Mouse (Mus musculus): ENCODE data around the gene Klhl31. TPM values are rescaled to one million over a fixed set of nuclear protein-coding genes. Genes with fewer than 3 reads are reported as not detected.

Klhl31 gene
- polyA plus RNA-seq, 1 experiment from 2014 or later, result 0.36 TPM

DNA sequence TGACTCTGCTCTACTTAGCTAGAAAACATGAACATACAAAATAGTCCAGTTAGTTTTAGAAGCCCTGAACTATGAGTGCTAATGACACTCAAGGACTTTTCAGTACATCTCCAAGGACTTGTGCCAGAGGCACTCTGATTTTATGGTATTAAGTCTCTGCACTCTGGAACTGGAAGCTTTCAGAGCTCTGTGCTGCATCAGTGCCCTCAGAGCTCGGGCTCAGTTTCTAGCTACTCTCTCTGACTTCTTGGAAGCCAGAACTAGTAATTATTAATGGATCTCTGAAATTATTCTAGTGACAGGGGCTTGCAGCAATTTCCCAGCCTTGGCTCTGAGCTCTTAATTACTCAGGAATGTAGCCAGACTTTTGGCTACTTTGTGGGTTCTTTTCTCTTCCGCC lies 37.7 kb downstream of the Klhl31 start:
- H3K4me3 ChIP-seq (ENCODE audit: low read depth, low read length), result no peak overlapping the region
- H3K36me3 ChIP-seq (ENCODE audit: insufficient read depth, low read length), result no peaks in the 10 kb centered on the region
- ATAC-seq (no peak), DNase-seq (ENCODE audit: low spot score) (no peak)
- no peak overlapping the region for H3K27ac ChIP-seq (ENCODE audit: low read length)
- H3K9ac ChIP-seq (replicated peaks; ENCODE audit: low read depth), result no peak overlapping the region
- no peaks in the 10 kb centered on the region for H3K4me1 ChIP-seq (ENCODE audit: insufficient read depth, low read depth, low read length)
- no peaks in the 10 kb centered on the region for H3K27me3 ChIP-seq (replicated peaks; ENCODE audit: insufficient read depth, low read length)
- 75% methylated on average over 2 of the region's 2 CpGs for WGBS
- H3K9me3 ChIP-seq (ENCODE audit: low read length), result no peaks in the 10 kb centered on the region
- no peak overlapping the region for H3K4me2 ChIP-seq (replicated peaks; ENCODE audit: low read depth, low read length)
- no peak for TF ChIP-seq CTCF (IDR thresholded peaks at IDR 0.05)
- TF ChIP-seq EP300 (IDR thresholded peaks at IDR 0.05), result no peak

DNA sequence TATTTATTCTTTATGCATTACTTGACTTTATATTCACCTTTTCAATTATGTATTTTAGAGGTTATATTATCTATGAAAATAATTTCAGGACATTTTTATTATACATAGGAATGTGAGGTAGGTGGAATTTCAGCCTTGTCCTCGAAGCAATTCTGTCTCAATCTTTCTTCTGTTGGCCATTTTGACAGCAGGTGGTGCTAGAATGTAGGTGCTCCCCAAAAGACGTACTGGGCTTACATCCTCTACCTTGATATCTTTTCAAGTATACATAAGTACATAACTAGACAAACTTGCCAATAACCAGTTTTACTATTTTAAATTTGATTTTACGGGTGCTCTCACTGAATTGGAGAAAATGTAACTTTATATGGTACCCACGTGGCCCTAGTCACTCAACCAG lies 48.6 kb downstream of the Klhl31 start:
- peak; percentile 43 for TF ChIP-seq CTCF (IDR thresholded peaks at IDR 0.05)
- TF ChIP-seq EP300 (IDR thresholded peaks at IDR 0.05), result no peak
- no peak overlapping the region for H3K4me3 ChIP-seq (ENCODE audit: low read depth, low read length)
- H3K36me3 ChIP-seq (ENCODE audit: insufficient read depth, low read length), result no peaks in the 10 kb centered on the region
- H3K4me1 ChIP-seq (ENCODE audit: insufficient read depth, low read depth, low read length), result no peaks in the 10 kb centered on the region
- 64% methylated on average over 4 of the region's 4 CpGs for WGBS
- no peak overlapping the region for H3K4me2 ChIP-seq (replicated peaks; ENCODE audit: low read depth, low read length)
- DNase-seq (ENCODE audit: low spot score), result no peak
- H3K9me3 ChIP-seq (ENCODE audit: low read length), result no peaks in the 10 kb centered on the region
- ATAC-seq, result no peak
- no peak overlapping the region for H3K9ac ChIP-seq (replicated peaks; ENCODE audit: low read depth)
- no peak overlapping the region for H3K27ac ChIP-seq (ENCODE audit: low read length)
- no peaks in the 10 kb centered on the region for H3K27me3 ChIP-seq (replicated peaks; ENCODE audit: insufficient read depth, low read length)

DNA sequence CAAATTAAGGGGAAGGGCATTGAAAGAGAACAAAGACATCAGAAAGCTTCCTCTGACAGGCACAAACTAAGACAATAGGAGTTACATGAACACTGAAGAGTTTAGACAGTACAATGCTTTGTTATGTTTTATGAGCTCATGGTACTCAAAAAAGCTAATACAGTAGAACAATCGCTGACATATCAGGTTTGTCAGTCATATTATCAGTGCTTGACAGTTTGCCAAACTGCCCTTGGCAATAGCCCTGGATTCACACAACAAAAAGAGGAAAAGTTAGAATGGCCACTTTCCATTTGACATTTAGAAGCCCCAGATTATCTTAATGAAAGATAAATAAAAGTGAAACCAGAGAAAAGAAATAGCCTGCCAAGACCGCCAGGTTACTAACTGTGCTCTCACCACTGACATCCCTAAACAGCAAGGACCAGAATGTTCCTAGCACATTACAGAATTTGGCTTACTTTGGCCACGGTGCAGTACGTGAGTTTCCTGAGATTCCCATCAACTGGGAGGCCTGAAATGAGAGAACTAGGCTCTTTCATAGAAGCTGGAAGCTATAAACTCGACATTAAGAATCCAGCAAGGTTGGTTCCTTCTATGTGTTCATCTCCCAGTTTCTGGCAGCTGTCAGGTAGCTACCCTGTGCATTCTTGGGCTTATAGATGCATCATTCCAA lies 49.7 kb downstream of the Klhl31 start:
- Histone ChIP-seq H3K9ac (replicated peaks; ENCODE audit: low read depth) (no peak overlapping the region), H3K27ac (ENCODE audit: low read length) (no peak overlapping the region), H3K4me3 (ENCODE audit: low read depth, low read length) (no peak overlapping the region), H3K4me2 (replicated peaks; ENCODE audit: low read depth, low read length) (no peak overlapping the region), H3K4me1 (ENCODE audit: insufficient read depth, low read depth, low read length) (no peaks in the 10 kb centered on the region), H3K36me3 (ENCODE audit: insufficient read depth, low read length) (no peaks in the 10 kb centered on the region), H3K27me3 (replicated peaks; ENCODE audit: insufficient read depth, low read length) (no peaks in the 10 kb centered on the region), H3K9me3 (ENCODE audit: low read length) (no peaks in the 10 kb centered on the region)
- 60% methylated on average over 5 of the region's 5 CpGs for WGBS
- ATAC-seq (no peak), DNase-seq (ENCODE audit: low spot score) (no peak)
- TF ChIP-seq EP300 (IDR thresholded peaks at IDR 0.05) (no peak), CTCF (IDR thresholded peaks at IDR 0.05) (no peak)

DNA sequence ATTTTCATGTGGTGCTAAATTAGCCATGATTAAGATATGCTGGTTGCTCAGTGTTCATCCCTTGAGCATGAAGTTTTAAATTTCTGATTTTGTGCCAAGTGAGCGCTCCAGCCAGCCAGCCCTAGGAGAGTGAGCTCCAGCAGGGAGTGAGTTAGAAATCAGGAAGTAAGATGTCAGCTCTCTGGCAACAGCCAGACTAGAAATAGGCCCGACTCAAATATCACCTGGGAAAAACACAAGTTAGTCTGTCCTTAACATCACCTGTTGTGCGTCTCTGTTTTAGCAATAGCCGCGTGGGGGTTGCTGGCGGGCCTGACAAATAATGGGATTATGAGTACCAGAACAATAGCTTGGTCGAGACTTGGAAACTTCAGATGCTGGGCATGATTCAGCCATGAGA lies 56.4 kb downstream of the Klhl31 start:
- no peak overlapping the region for H3K27ac ChIP-seq (ENCODE audit: low read length)
- no peak for TF ChIP-seq EP300 (IDR thresholded peaks at IDR 0.05)
- no peak for TF ChIP-seq CTCF (IDR thresholded peaks at IDR 0.05)
- no peaks in the 10 kb centered on the region for H3K27me3 ChIP-seq (replicated peaks; ENCODE audit: insufficient read depth, low read length)
- 69% methylated on average over 7 of the region's 7 CpGs for WGBS
- no peak overlapping the region for H3K4me3 ChIP-seq (ENCODE audit: low read depth, low read length)
- no peak overlapping the region for H3K4me2 ChIP-seq (replicated peaks; ENCODE audit: low read depth, low read length)
- no peaks in the 10 kb centered on the region for H3K36me3 ChIP-seq (ENCODE audit: insufficient read depth, low read length)
- no peak overlapping the region for H3K9ac ChIP-seq (replicated peaks; ENCODE audit: low read depth)
- ATAC-seq (no peak), DNase-seq (ENCODE audit: low spot score) (no peak)
- no peaks in the 10 kb centered on the region for H3K4me1 ChIP-seq (ENCODE audit: insufficient read depth, low read depth, low read length)
- H3K9me3 ChIP-seq (ENCODE audit: low read length), result no peaks in the 10 kb centered on the region

DNA sequence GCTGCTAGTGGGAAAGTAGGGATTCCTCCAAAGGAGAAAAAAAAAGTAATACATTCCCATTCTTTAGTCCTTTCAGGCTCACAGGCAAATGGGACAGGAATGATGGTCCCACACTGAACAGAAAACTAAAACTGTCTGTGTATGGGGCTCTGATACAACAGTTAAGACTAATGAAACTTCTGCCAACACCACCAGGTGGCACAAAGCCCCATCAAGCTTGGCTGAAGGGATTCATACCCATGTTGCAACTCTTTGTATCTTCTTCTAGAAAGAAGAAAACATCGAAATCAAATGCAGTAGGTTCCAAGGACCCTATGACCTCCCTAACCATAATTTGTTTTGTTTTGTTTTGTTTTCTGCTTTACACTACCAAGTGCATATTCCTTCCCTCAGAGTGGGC lies 57.1 kb downstream of the Klhl31 start:
- 77% methylated on average over 1 of the region's 1 CpGs for WGBS

DNA sequence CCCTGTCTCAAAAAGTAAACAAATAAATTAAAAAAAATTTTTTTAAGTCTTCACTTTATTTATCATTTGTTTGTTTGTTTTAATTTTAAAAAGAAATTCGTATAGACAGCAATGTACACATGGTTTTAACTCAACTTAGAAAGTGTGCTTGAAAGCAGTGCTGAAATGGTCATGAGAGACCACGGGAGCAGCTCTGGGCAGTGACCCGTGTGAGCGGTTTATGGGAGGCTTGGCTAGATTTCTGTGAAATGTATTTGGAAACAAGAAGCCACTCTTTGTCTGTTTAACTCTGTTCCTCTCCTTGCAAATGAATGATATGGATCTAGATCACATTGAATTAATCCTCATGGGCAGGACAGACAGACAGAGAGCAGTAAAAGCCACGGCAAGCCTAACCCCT lies 59.3 kb downstream of the Klhl31 start:
- Histone ChIP-seq H3K36me3 (ENCODE audit: insufficient read depth, low read length) (no peaks in the 10 kb centered on the region), H3K4me2 (replicated peaks; ENCODE audit: low read depth, low read length) (no peak overlapping the region), H3K9ac (replicated peaks; ENCODE audit: low read depth) (no peak overlapping the region), H3K9me3 (ENCODE audit: low read length) (no peaks in the 10 kb centered on the region), H3K27ac (ENCODE audit: low read length) (no peak overlapping the region), H3K4me1 (ENCODE audit: insufficient read depth, low read depth, low read length) (no peaks in the 10 kb centered on the region), H3K4me3 (ENCODE audit: low read depth, low read length) (no peak overlapping the region), H3K27me3 (replicated peaks; ENCODE audit: insufficient read depth, low read length) (no peaks in the 10 kb centered on the region)
- WGBS, result 72% methylated on average over 5 of the region's 5 CpGs
- TF ChIP-seq CTCF (IDR thresholded peaks at IDR 0.05), result no peak
- TF ChIP-seq EP300 (IDR thresholded peaks at IDR 0.05), result no peak
- ATAC-seq (no peak), DNase-seq (ENCODE audit: low spot score) (no peak)

More for the DNA sequence above, 57.1 kb downstream of the Klhl31 start:
- Histone ChIP-seq H3K4me1 (ENCODE audit: insufficient read depth, low read depth, low read length) (no peaks in the 10 kb centered on the region), H3K9me3 (ENCODE audit: low read length) (no peaks in the 10 kb centered on the region), H3K27ac (ENCODE audit: low read length) (no peak overlapping the region), H3K9ac (replicated peaks; ENCODE audit: low read depth) (no peak overlapping the region), H3K4me2 (replicated peaks; ENCODE audit: low read depth, low read length) (no peak overlapping the region), H3K36me3 (ENCODE audit: insufficient read depth, low read length) (no peaks in the 10 kb centered on the region), H3K27me3 (replicated peaks; ENCODE audit: insufficient read depth, low read length) (no peaks in the 10 kb centered on the region), H3K4me3 (ENCODE audit: low read depth, low read length) (no peak overlapping the region)
- TF ChIP-seq CTCF (IDR thresholded peaks at IDR 0.05) (peak; percentile 52), EP300 (IDR thresholded peaks at IDR 0.05) (no peak)
- ATAC-seq (no peak), DNase-seq (ENCODE audit: low spot score) (peak; percentile 42)

DNA sequence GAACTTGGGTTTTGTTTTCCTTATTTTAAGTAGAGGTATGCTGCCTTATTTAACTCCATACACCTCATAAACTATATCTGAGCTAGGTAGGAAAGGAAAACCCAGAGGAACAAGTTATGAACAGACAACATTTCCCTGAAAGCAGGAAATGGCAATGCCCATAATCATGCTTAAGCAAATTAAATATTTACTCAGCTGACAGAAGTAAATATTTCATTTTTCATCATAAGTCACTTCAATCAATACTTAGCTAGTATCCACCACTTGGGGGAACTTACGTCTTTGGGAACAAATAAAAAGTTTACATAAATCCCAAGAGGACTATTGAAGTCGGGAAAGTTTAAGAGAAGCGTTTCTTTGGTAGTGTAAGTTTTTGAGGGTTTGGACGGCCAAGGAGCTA lies 67.2 kb downstream of the Klhl31 start:
- no peak overlapping the region for H3K4me2 ChIP-seq (replicated peaks; ENCODE audit: low read depth, low read length)
- ATAC-seq (peak; percentile 28), DNase-seq (ENCODE audit: low spot score) (peak; percentile 55)
- no peaks in the 10 kb centered on the region for H3K27me3 ChIP-seq (replicated peaks; ENCODE audit: insufficient read depth, low read length)
- WGBS, result 47% methylated on average over 4 of the region's 4 CpGs
- peak overlapping the region; percentile 33 for H3K27ac ChIP-seq (ENCODE audit: low read length)
- peak; percentile 65 for TF ChIP-seq EP300 (IDR thresholded peaks at IDR 0.05)
- no peak for TF ChIP-seq CTCF (IDR thresholded peaks at IDR 0.05)
- H3K9me3 ChIP-seq (ENCODE audit: low read length), result no peaks in the 10 kb centered on the region
- no peaks in the 10 kb centered on the region for H3K4me1 ChIP-seq (ENCODE audit: insufficient read depth, low read depth, low read length)
- no peak overlapping the region for H3K4me3 ChIP-seq (ENCODE audit: low read depth, low read length)
- H3K9ac ChIP-seq (replicated peaks; ENCODE audit: low read depth), result no peak overlapping the region
- H3K36me3 ChIP-seq (ENCODE audit: insufficient read depth, low read length), result no peaks in the 10 kb centered on the region

Data from lung, postnatal 0 days (tissue).